Mouse (Mus musculus): ENCODE results near the gene Astn1. TPM values are rescaled to one million over a fixed set of nuclear protein-coding genes. Genes with fewer than 3 reads are reported as not detected.

Gene Astn1
- polyA plus RNA-seq, 1 experiment from 2014 or later: 59.6 TPM

- ATAC-seq (ENCODE audit: low FRiP score, low TSS enrichment): no peak
- peaks cover 19% of the 10 kb centered on the region for H3K4me1 ChIP-seq (ENCODE audit: control insufficient read depth, insufficient read depth, low read length)
- H3K27ac ChIP-seq (replicated peaks; ENCODE audit: low read depth, low read length): no peak overlapping the region
Measured at GRCm38 (mm10) chr1:158493289-158493688, 131.2 kb downstream of the Astn1 start.

GRCm38 (mm10) chr1:158500140-158500539 is 138.1 kb downstream of the Astn1 start:
- 0 out of 2 replicates have a peak, but pooled peaks cover 3% of the 10 kb centered on the region for H3K4me1 ChIP-seq (ENCODE audit: control insufficient read depth, insufficient read depth, low read length)
- DNase-seq: no peak

More at GRCm38 (mm10) chr1:158493289-158493688, 131.2 kb downstream of the Astn1 start:
- H3K4me3 ChIP-seq (replicated peaks; ENCODE audit: low read depth, low read length): no peak overlapping the region
- no peak for DNase-seq
- H3K27me3 ChIP-seq (ENCODE audit: control insufficient read depth, insufficient read depth, low read length): no peaks in the 10 kb centered on the region
- 31% methylated on average over 3 of the region's 3 CpGs for WGBS
- no peak overlapping the region for H3K4me2 ChIP-seq (ENCODE audit: low read length)
- no peak overlapping the region for H3K9ac ChIP-seq (replicated peaks; ENCODE audit: low read length)
- no peaks in the 10 kb centered on the region for H3K36me3 ChIP-seq (ENCODE audit: control insufficient read depth, insufficient read depth, low read length)
- H3K9me3 ChIP-seq (ENCODE audit: control insufficient read depth, low read length): no peaks in the 10 kb centered on the region

GRCm38 (mm10) chr1:158501019-158501418 is 138.9 kb downstream of the Astn1 start:
- no peak overlapping the region for H3K4me2 ChIP-seq (ENCODE audit: low read length)
- H3K9me3 ChIP-seq (ENCODE audit: control insufficient read depth, low read length): no peaks in the 10 kb centered on the region
- H3K36me3 ChIP-seq (ENCODE audit: control insufficient read depth, insufficient read depth, low read length): peaks cover 16% of the 10 kb centered on the region
- 0 out of 2 replicates have a peak, but pooled peaks cover 3% of the 10 kb centered on the region for H3K4me1 ChIP-seq (ENCODE audit: control insufficient read depth, insufficient read depth, low read length)
- DNase-seq (no peak), ATAC-seq (ENCODE audit: low FRiP score, low TSS enrichment) (no peak)
- H3K27ac ChIP-seq (replicated peaks; ENCODE audit: low read depth, low read length): 0 out of 2 replicates have a peak overlapping the region, but pooled peaks have one; percentile 20
- no peak overlapping the region for H3K4me3 ChIP-seq (replicated peaks; ENCODE audit: low read depth, low read length)
- H3K27me3 ChIP-seq (ENCODE audit: control insufficient read depth, insufficient read depth, low read length): no peaks in the 10 kb centered on the region
- no peak overlapping the region for H3K9ac ChIP-seq (replicated peaks; ENCODE audit: low read length)
- WGBS: 39% methylated on average over 4 of the region's 4 CpGs

More at GRCm38 (mm10) chr1:158500140-158500539, 138.1 kb downstream of the Astn1 start:
- 62% methylated on average over 4 of the region's 4 CpGs for WGBS
- Histone ChIP-seq H3K9ac (replicated peaks; ENCODE audit: low read length) (no peak overlapping the region), H3K4me2 (ENCODE audit: low read length) (no peak overlapping the region), H3K27ac (replicated peaks; ENCODE audit: low read depth, low read length) (no peak overlapping the region), H3K4me3 (replicated peaks; ENCODE audit: low read depth, low read length) (no peak overlapping the region), H3K36me3 (ENCODE audit: control insufficient read depth, insufficient read depth, low read length) (peaks cover 7% of the 10 kb centered on the region), H3K9me3 (ENCODE audit: control insufficient read depth, low read length) (no peaks in the 10 kb centered on the region), H3K27me3 (ENCODE audit: control insufficient read depth, insufficient read depth, low read length) (no peaks in the 10 kb centered on the region)
- no peak for ATAC-seq (ENCODE audit: low FRiP score, low TSS enrichment)

GRCm38 (mm10) chr1:158507610-158508009 is 145.5 kb downstream of the Astn1 start:
- ATAC-seq (ENCODE audit: low FRiP score, low TSS enrichment): no peak
- H3K4me1 ChIP-seq (ENCODE audit: control insufficient read depth, insufficient read depth, low read length): no peaks in the 10 kb centered on the region
- WGBS: 73% methylated on average over 3 of the region's 3 CpGs

GRCm38 (mm10) chr1:158509112-158509855 is 147.2 kb downstream of the Astn1 start:
- H3K36me3 ChIP-seq (ENCODE audit: control insufficient read depth, insufficient read depth, low read length): peaks cover 60% of the 10 kb centered on the region
- ATAC-seq (ENCODE audit: low FRiP score, low TSS enrichment): no peak
- 91% methylated on average over 4 of the region's 4 CpGs for WGBS

More at GRCm38 (mm10) chr1:158507610-158508009, 145.5 kb downstream of the Astn1 start:
- Histone ChIP-seq H3K36me3 (ENCODE audit: control insufficient read depth, insufficient read depth, low read length) (peaks cover 47% of the 10 kb centered on the region), H3K27ac (replicated peaks; ENCODE audit: low read depth, low read length) (no peak overlapping the region), H3K4me2 (ENCODE audit: low read length) (no peak overlapping the region), H3K9ac (replicated peaks; ENCODE audit: low read length) (no peak overlapping the region), H3K27me3 (ENCODE audit: control insufficient read depth, insufficient read depth, low read length) (no peaks in the 10 kb centered on the region), H3K4me3 (replicated peaks; ENCODE audit: low read depth, low read length) (no peak overlapping the region), H3K9me3 (ENCODE audit: control insufficient read depth, low read length) (no peaks in the 10 kb centered on the region)
- no peak for DNase-seq

GRCm38 (mm10) chr1:158510478-158511207 is 148.6 kb downstream of the Astn1 start:
- 91% methylated on average over 15 of the region's 15 CpGs for WGBS
- no peak overlapping the region for H3K9ac ChIP-seq (replicated peaks; ENCODE audit: low read length)
- no peak overlapping the region for H3K27ac ChIP-seq (replicated peaks; ENCODE audit: low read depth, low read length)
- no peak for DNase-seq
- no peak overlapping the region for H3K4me3 ChIP-seq (replicated peaks; ENCODE audit: low read depth, low read length)
- no peaks in the 10 kb centered on the region for H3K4me1 ChIP-seq (ENCODE audit: control insufficient read depth, insufficient read depth, low read length)
- ATAC-seq (ENCODE audit: low FRiP score, low TSS enrichment): no peak
- no peaks in the 10 kb centered on the region for H3K9me3 ChIP-seq (ENCODE audit: control insufficient read depth, low read length)
- H3K36me3 ChIP-seq (ENCODE audit: control insufficient read depth, insufficient read depth, low read length): peaks cover 55% of the 10 kb centered on the region
- no peak overlapping the region for H3K4me2 ChIP-seq (ENCODE audit: low read length)
- H3K27me3 ChIP-seq (ENCODE audit: control insufficient read depth, insufficient read depth, low read length): no peaks in the 10 kb centered on the region

More at GRCm38 (mm10) chr1:158509112-158509855, 147.2 kb downstream of the Astn1 start:
- Histone ChIP-seq H3K27me3 (ENCODE audit: control insufficient read depth, insufficient read depth, low read length) (no peaks in the 10 kb centered on the region), H3K4me3 (replicated peaks; ENCODE audit: low read depth, low read length) (no peak overlapping the region), H3K4me1 (ENCODE audit: control insufficient read depth, insufficient read depth, low read length) (no peaks in the 10 kb centered on the region), H3K9ac (replicated peaks; ENCODE audit: low read length) (no peak overlapping the region), H3K9me3 (ENCODE audit: control insufficient read depth, low read length) (no peaks in the 10 kb centered on the region), H3K27ac (replicated peaks; ENCODE audit: low read depth, low read length) (no peak overlapping the region), H3K4me2 (ENCODE audit: low read length) (no peak overlapping the region)
- DNase-seq: no peak

GRCm38 (mm10) chr1:158512089-158512488 is 150.0 kb downstream of the Astn1 start:
- ATAC-seq (ENCODE audit: low FRiP score, low TSS enrichment) (no peak), DNase-seq (no peak)
- no peak overlapping the region for H3K27ac ChIP-seq (replicated peaks; ENCODE audit: low read depth, low read length)
- H3K9ac ChIP-seq (replicated peaks; ENCODE audit: low read length): no peak overlapping the region
- H3K36me3 ChIP-seq (ENCODE audit: control insufficient read depth, insufficient read depth, low read length): peaks cover 55% of the 10 kb centered on the region
- H3K4me3 ChIP-seq (replicated peaks; ENCODE audit: low read depth, low read length): no peak overlapping the region
- H3K4me2 ChIP-seq (ENCODE audit: low read length): no peak overlapping the region
- no peaks in the 10 kb centered on the region for H3K27me3 ChIP-seq (ENCODE audit: control insufficient read depth, insufficient read depth, low read length)
- no peaks in the 10 kb centered on the region for H3K4me1 ChIP-seq (ENCODE audit: control insufficient read depth, insufficient read depth, low read length)
- no peaks in the 10 kb centered on the region for H3K9me3 ChIP-seq (ENCODE audit: control insufficient read depth, low read length)

GRCm38 (mm10) chr1:158512636-158513035 is 150.6 kb downstream of the Astn1 start:
- Histone ChIP-seq H3K4me3 (replicated peaks; ENCODE audit: low read depth, low read length) (no peak overlapping the region), H3K27me3 (ENCODE audit: control insufficient read depth, insufficient read depth, low read length) (no peaks in the 10 kb centered on the region), H3K36me3 (ENCODE audit: control insufficient read depth, insufficient read depth, low read length) (peaks cover 55% of the 10 kb centered on the region), H3K27ac (replicated peaks; ENCODE audit: low read depth, low read length) (no peak overlapping the region), H3K9ac (replicated peaks; ENCODE audit: low read length) (no peak overlapping the region), H3K4me2 (ENCODE audit: low read length) (no peak overlapping the region), H3K4me1 (ENCODE audit: control insufficient read depth, insufficient read depth, low read length) (no peaks in the 10 kb centered on the region), H3K9me3 (ENCODE audit: control insufficient read depth, low read length) (no peaks in the 10 kb centered on the region)
- ATAC-seq (ENCODE audit: low FRiP score, low TSS enrichment): no peak
- no peak for DNase-seq
- WGBS: 81% methylated on average over 6 of the region's 6 CpGs
